In genomic region chr5:24490413-24490920, GRCm38 (mm10) we compare ENCODE assay signal across 30 mouse cellular contexts. TPM values are rescaled to one million over a fixed set of nuclear protein-coding genes. Genes with fewer than 3 reads are reported as not detected.
DNase-seq lines count a peak whose midpoint lies in the region; ATAC-seq and TF ChIP-seq lines count a peak whose summit lies in the region.
"Had no signal": no experiment of that assay in that cellular context is flagged by ENCODE, and none has a peak within 500 bp of the region (broad histone marks: within the 10 kb centered on the region; RNA-seq: fewer than 3 reads in every experiment).

No protein-coding gene starts in this region.

- H3K27me3 ChIP-seq in forebrain, embryonic 12.5 days: peaks cover 56% of the 10 kb centered on the region
- H3K27me3 ChIP-seq in forebrain, embryonic 16.5 days (replicated peaks; ENCODE audit: control insufficient read depth, insufficient read depth, low read length): no peaks in the 10 kb centered on the region
- no peaks in the 10 kb centered on the region for H3K27me3 ChIP-seq in liver, embryonic 11.5 days (replicated peaks; ENCODE audit: control insufficient read depth, insufficient read depth, low read length)
- H3K27me3 ChIP-seq in liver, postnatal 0 days (ENCODE audit: insufficient read depth, low read length): no peaks in the 10 kb centered on the region
- no peaks in the 10 kb centered on the region for H3K27me3 ChIP-seq in hindbrain, postnatal 0 days (ENCODE audit: insufficient read depth, low read length)
- H3K27me3 ChIP-seq in neural tube, embryonic 15.5 days (replicated peaks): 0 out of 2 replicates have a peak, but pooled peaks cover 2% of the 10 kb centered on the region
- H3K27me3 ChIP-seq: embryonic facial prominence, embryonic 15.5 days; stomach, embryonic 15.5 days had no signal

- H3K4me2 ChIP-seq in forebrain, embryonic 12.5 days: no peak overlapping the region
- H3K4me2 ChIP-seq in forebrain, embryonic 16.5 days (ENCODE audit: low read length): no peak overlapping the region
- no peak overlapping the region for H3K4me2 ChIP-seq in liver, embryonic 11.5 days
- no peak overlapping the region for H3K4me2 ChIP-seq in liver, postnatal 0 days (ENCODE audit: low read depth, low read length)
- no peak overlapping the region for H3K4me2 ChIP-seq in hindbrain, postnatal 0 days (ENCODE audit: low read depth, low read length)
- H3K4me2 ChIP-seq in neural tube, embryonic 15.5 days: no peak overlapping the region
- H3K4me2 ChIP-seq: embryonic facial prominence, embryonic 15.5 days; kidney, embryonic 15.5 days; midbrain, embryonic 11.5 days; stomach, embryonic 15.5 days had no signal

- 41% methylated on average over 14 of the region's 14 CpGs for WGBS in forebrain, embryonic 12.5 days
- WGBS in forebrain, embryonic 16.5 days: 28% methylated on average over 14 of the region's 14 CpGs
- 83% methylated on average over 14 of the region's 14 CpGs for WGBS in liver, embryonic 11.5 days
- WGBS in liver, postnatal 0 days (ENCODE audit: insufficient replicate concordance): 83% methylated on average over 14 of the region's 14 CpGs
- WGBS in hindbrain, postnatal 0 days: 71% methylated on average over 14 of the region's 14 CpGs
- 13% methylated on average over 14 of the region's 14 CpGs for WGBS in neural tube, embryonic 15.5 days

- no peak for DNase-seq in liver, embryonic 11.5 days (ENCODE audit: low spot score)
- no peak for DNase-seq in liver, postnatal 0 days
- DNase-seq in hindbrain, postnatal 0 days (ENCODE audit: low spot score): peak; percentile 57
- DNase-seq in cerebellum, adult 8-10 months: no peak
- DNase-seq: adrenal gland, adult 8-10 months; cerebellum, adult 2 months; gastrocnemius, postnatal 10 days; kidney, adult 11 months; kidney, postnatal 36 days; liver; thymus, postnatal 25 days had no signal

- TF ChIP-seq CTCF in liver, postnatal 0 days (IDR thresholded peaks at IDR 0.05; ENCODE audit: low read depth): no peak
- no peak for TF ChIP-seq CTCF in hindbrain, postnatal 0 days (IDR thresholded peaks at IDR 0.05; ENCODE audit: low read depth)

- peaks cover 77% of the 10 kb centered on the region for H3K36me3 ChIP-seq in forebrain, embryonic 12.5 days (replicated peaks)
- peaks cover 22% of the 10 kb centered on the region for H3K36me3 ChIP-seq in forebrain, embryonic 16.5 days (ENCODE audit: control insufficient read depth, insufficient read depth)
- H3K36me3 ChIP-seq in liver, embryonic 11.5 days (ENCODE audit: control insufficient read depth, insufficient read depth, low read length): peaks cover 30% of the 10 kb centered on the region
- H3K36me3 ChIP-seq in liver, postnatal 0 days (replicated peaks; ENCODE audit: insufficient read depth, low read length): peaks cover 55% of the 10 kb centered on the region
- peaks cover 57% of the 10 kb centered on the region for H3K36me3 ChIP-seq in hindbrain, postnatal 0 days (ENCODE audit: insufficient read depth, low read length)
- H3K36me3 ChIP-seq in neural tube, embryonic 15.5 days: peaks cover 57% of the 10 kb centered on the region

- TF ChIP-seq EP300 in liver, postnatal 0 days (IDR thresholded peaks at IDR 0.05; ENCODE audit: low read depth): no peak

- H3K9ac ChIP-seq in forebrain, embryonic 12.5 days: no peak overlapping the region
- no peak overlapping the region for H3K9ac ChIP-seq in forebrain, embryonic 16.5 days (replicated peaks; ENCODE audit: low read depth, low read length)
- H3K9ac ChIP-seq in liver, embryonic 11.5 days (ENCODE audit: low read depth, low read length): no peak overlapping the region
- H3K9ac ChIP-seq in liver, postnatal 0 days (replicated peaks): no peak overlapping the region
- no peak overlapping the region for H3K9ac ChIP-seq in hindbrain, postnatal 0 days (replicated peaks; ENCODE audit: low read length)
- H3K9ac ChIP-seq in neural tube, embryonic 15.5 days (replicated peaks): 0 out of 2 replicates have a peak overlapping the region, but pooled peaks have one; percentile 2
- H3K9ac ChIP-seq: embryonic facial prominence, embryonic 15.5 days; kidney, embryonic 15.5 days; stomach, embryonic 15.5 days had no signal

- H3K9me3 ChIP-seq in forebrain, embryonic 12.5 days: no peaks in the 10 kb centered on the region
- H3K9me3 ChIP-seq in forebrain, embryonic 16.5 days (ENCODE audit: control insufficient read depth, low read length): no peaks in the 10 kb centered on the region
- no peaks in the 10 kb centered on the region for H3K9me3 ChIP-seq in liver, embryonic 11.5 days (ENCODE audit: control insufficient read depth, low read length)
- no peaks in the 10 kb centered on the region for H3K9me3 ChIP-seq in liver, postnatal 0 days (ENCODE audit: low read length)
- H3K9me3 ChIP-seq in hindbrain, postnatal 0 days (ENCODE audit: low read length): no peaks in the 10 kb centered on the region
- H3K9me3 ChIP-seq in neural tube, embryonic 15.5 days (replicated peaks): no peaks in the 10 kb centered on the region
- H3K9me3 ChIP-seq: embryonic facial prominence, embryonic 15.5 days; heart, embryonic 10.5 days; kidney, embryonic 15.5 days; stomach, embryonic 15.5 days had no signal

- H3K4me1 ChIP-seq in forebrain, embryonic 12.5 days: peaks cover 33% of the 10 kb centered on the region
- H3K4me1 ChIP-seq in forebrain, embryonic 16.5 days (replicated peaks; ENCODE audit: control insufficient read depth, insufficient read depth, low read length): peaks cover 23% of the 10 kb centered on the region
- H3K4me1 ChIP-seq in liver, embryonic 11.5 days (replicated peaks; ENCODE audit: control insufficient read depth, insufficient read depth, low read length): no peaks in the 10 kb centered on the region
- H3K4me1 ChIP-seq in liver, postnatal 0 days (ENCODE audit: insufficient read depth): 0 out of 2 replicates have a peak, but pooled peaks cover 2% of the 10 kb centered on the region
- peaks cover 12% of the 10 kb centered on the region for H3K4me1 ChIP-seq in hindbrain, postnatal 0 days (ENCODE audit: insufficient read depth, low read length)
- peaks cover 76% of the 10 kb centered on the region for H3K4me1 ChIP-seq in neural tube, embryonic 15.5 days
- H3K4me1 ChIP-seq: embryonic facial prominence, embryonic 15.5 days had no signal

- ATAC-seq in forebrain, embryonic 12.5 days (ENCODE audit: low FRiP score): no peak
- ATAC-seq in forebrain, embryonic 16.5 days: no peak
- ATAC-seq in liver, embryonic 11.5 days (replicated peaks; ENCODE audit: low FRiP score): no peak
- no peak for ATAC-seq in liver, postnatal 0 days
- no peak; the same call in 1 of the 2 replicates for ATAC-seq in hindbrain, postnatal 0 days
- peak; percentile 63 for ATAC-seq in neural tube, embryonic 15.5 days (ENCODE audit: low FRiP score)
- ATAC-seq: activated CD4-positive, CD25-positive, alpha-beta regulatory T cell, adult 4 months; lung, postnatal 0 days had no signal

- H3K27ac ChIP-seq in forebrain, embryonic 12.5 days: peak overlapping the region; percentile 46; the same call in 1 of the 2 replicates
- no peak overlapping the region for H3K27ac ChIP-seq in forebrain, embryonic 16.5 days (ENCODE audit: low read length)
- 0 out of 2 replicates have a peak overlapping the region, but pooled peaks have one; percentile 3 for H3K27ac ChIP-seq in liver, embryonic 11.5 days (ENCODE audit: low read depth, low read length)
- no peak overlapping the region for H3K27ac ChIP-seq in liver, postnatal 0 days (ENCODE audit: low read depth)
- no peak overlapping the region for H3K27ac ChIP-seq in hindbrain, postnatal 0 days
- peak overlapping the region; percentile 78 for H3K27ac ChIP-seq in neural tube, embryonic 15.5 days (replicated peaks)
- H3K27ac ChIP-seq: embryonic facial prominence, embryonic 15.5 days; heart, embryonic 10.5 days; kidney, embryonic 15.5 days; stomach, embryonic 15.5 days had no signal

- no peak overlapping the region for H3K4me3 ChIP-seq in forebrain, embryonic 12.5 days (replicated peaks)
- H3K4me3 ChIP-seq in forebrain, embryonic 16.5 days (replicated peaks; ENCODE audit: low read length): no peak overlapping the region
- H3K4me3 ChIP-seq in liver, embryonic 11.5 days (ENCODE audit: low read depth, low read length): no peak overlapping the region
- no peak overlapping the region for H3K4me3 ChIP-seq in liver, postnatal 0 days (ENCODE audit: low read depth, low read length)
- H3K4me3 ChIP-seq in hindbrain, postnatal 0 days (ENCODE audit: low read length): no peak overlapping the region
- no peak overlapping the region for H3K4me3 ChIP-seq in neural tube, embryonic 15.5 days (replicated peaks)
- H3K4me3 ChIP-seq: embryonic facial prominence, embryonic 15.5 days; heart, embryonic 10.5 days; kidney, embryonic 15.5 days; stomach, embryonic 15.5 days had no signal

RNA-seq across cellular contexts. Expression of gene Gbx1, which starts 36.5 kb away (rescaled TPM):
- 1.1 and 1.2 TPM in 2 replicates for polyA plus RNA-seq in forebrain, embryonic 12.5 days (2016; fragmentation: Nextera tagmentation; extraction: Ambion mirVana)
- polyA plus RNA-seq in forebrain, embryonic 16.5 days (2015; fragmentation: Nextera tagmentation; extraction: Ambion mirVana): 0.45 and 1.3 TPM in 2 replicates
- 0.04 TPM in 1 of 2 replicates, not detected in the other for polyA plus RNA-seq in liver, embryonic 11.5 days (2014; fragmentation: Nextera tagmentation; extraction: Ambion mirVana)
- not detected in 2 replicates for polyA plus RNA-seq in liver, postnatal 0 days (2015; fragmentation: Nextera tagmentation; extraction: Ambion mirVana)
- total RNA-seq in hindbrain, postnatal 0 days (2014; rRNA removed): 6.5 and 11.3 TPM in 2 replicates
- 4.1 and 4.4 TPM in 2 replicates for polyA plus RNA-seq in hindbrain, postnatal 0 days (2015; fragmentation: Nextera tagmentation; extraction: Ambion mirVana)
- 5.9 and 13.7 TPM in 2 replicates for polyA plus RNA-seq in neural tube, embryonic 15.5 days (2015; fragmentation: Nextera tagmentation; extraction: Ambion mirVana)
- total RNA-seq: adrenal gland, adult 8-10 months; common myeloid progenitor, adult 5-6 weeks; gastrocnemius, postnatal 10 days; granulocyte monocyte progenitor cell, adult 5-6 weeks; hematopoietic stem cell, adult 5-6 weeks; layer of hippocampus, adult 8-10 months; neutrophil, adult 5-6 weeks had no signal
- polyA plus RNA-seq: embryonic facial prominence, embryonic 15.5 days; heart, embryonic 10.5 days; heart, embryonic 16.5 days; liver, embryonic 16.5 days had no signal

RNA-seq across cellular contexts. Expression of gene Agap3, which starts 38.5 kb away (rescaled TPM):
- polyA plus RNA-seq in forebrain, embryonic 12.5 days (2016; fragmentation: Nextera tagmentation; extraction: Ambion mirVana): 41.1 and 61.2 TPM in 2 replicates
- 57.0 and 58.6 TPM in 2 replicates for polyA plus RNA-seq in forebrain, embryonic 16.5 days (2015; fragmentation: Nextera tagmentation; extraction: Ambion mirVana)
- 29.4 and 30.6 TPM in 2 replicates for polyA plus RNA-seq in liver, embryonic 11.5 days (2014; fragmentation: Nextera tagmentation; extraction: Ambion mirVana)
- polyA plus RNA-seq in liver, postnatal 0 days (2015; fragmentation: Nextera tagmentation; extraction: Ambion mirVana): 8.3 and 9.1 TPM in 2 replicates
- total RNA-seq in hindbrain, postnatal 0 days (2014; rRNA removed): 277 and 287 TPM in 2 replicates
- 112 and 121 TPM in 2 replicates for polyA plus RNA-seq in hindbrain, postnatal 0 days (2015; fragmentation: Nextera tagmentation; extraction: Ambion mirVana)
- polyA plus RNA-seq in neural tube, embryonic 15.5 days (2015; fragmentation: Nextera tagmentation; extraction: Ambion mirVana): 60.2 and 101 TPM in 2 replicates

RNA-seq across cellular contexts. Expression of gene Tmub1, which starts 42.8 kb away (rescaled TPM):
- polyA plus RNA-seq in forebrain, embryonic 12.5 days (2016; fragmentation: Nextera tagmentation; extraction: Ambion mirVana): 28.6 and 30.7 TPM in 2 replicates
- polyA plus RNA-seq in forebrain, embryonic 16.5 days (2015; fragmentation: Nextera tagmentation; extraction: Ambion mirVana): 37.3 and 45.4 TPM in 2 replicates
- polyA plus RNA-seq in liver, embryonic 11.5 days (2014; fragmentation: Nextera tagmentation; extraction: Ambion mirVana): 12.3 and 12.4 TPM in 2 replicates
- 5.2 and 5.5 TPM in 2 replicates for polyA plus RNA-seq in liver, postnatal 0 days (2015; fragmentation: Nextera tagmentation; extraction: Ambion mirVana)
- 74.6 and 78.4 TPM in 2 replicates for total RNA-seq in hindbrain, postnatal 0 days (2014; rRNA removed)
- 50.0 and 51.2 TPM in 2 replicates for polyA plus RNA-seq in hindbrain, postnatal 0 days (2015; fragmentation: Nextera tagmentation; extraction: Ambion mirVana)
- 54.8 and 62.8 TPM in 2 replicates for polyA plus RNA-seq in neural tube, embryonic 15.5 days (2015; fragmentation: Nextera tagmentation; extraction: Ambion mirVana)

RNA-seq across cellular contexts. Expression of gene Fastk, which starts 45.4 kb away (rescaled TPM):
- polyA plus RNA-seq in forebrain, embryonic 12.5 days (2016; fragmentation: Nextera tagmentation; extraction: Ambion mirVana): 97.1 and 102 TPM in 2 replicates
- polyA plus RNA-seq in forebrain, embryonic 16.5 days (2015; fragmentation: Nextera tagmentation; extraction: Ambion mirVana): 92.2 and 96.3 TPM in 2 replicates
- polyA plus RNA-seq in liver, embryonic 11.5 days (2014; fragmentation: Nextera tagmentation; extraction: Ambion mirVana): 95.1 and 101 TPM in 2 replicates
- 40.6 and 46.9 TPM in 2 replicates for polyA plus RNA-seq in liver, postnatal 0 days (2015; fragmentation: Nextera tagmentation; extraction: Ambion mirVana)
- 200 and 203 TPM in 2 replicates for total RNA-seq in hindbrain, postnatal 0 days (2014; rRNA removed)
- 99.2 and 101 TPM in 2 replicates for polyA plus RNA-seq in hindbrain, postnatal 0 days (2015; fragmentation: Nextera tagmentation; extraction: Ambion mirVana)
- polyA plus RNA-seq in neural tube, embryonic 15.5 days (2015; fragmentation: Nextera tagmentation; extraction: Ambion mirVana): 111 TPM in 2 replicates

RNA-seq across cellular contexts. Expression of gene Asb10, which starts 50.3 kb away (rescaled TPM):
- polyA plus RNA-seq in forebrain, embryonic 12.5 days (2016; fragmentation: Nextera tagmentation; extraction: Ambion mirVana): 0.10 TPM in 1 of 2 replicates, not detected in the other
- 0.09 and 0.11 TPM in 2 replicates for polyA plus RNA-seq in forebrain, embryonic 16.5 days (2015; fragmentation: Nextera tagmentation; extraction: Ambion mirVana)
- 0.23 and 0.30 TPM in 2 replicates for polyA plus RNA-seq in liver, embryonic 11.5 days (2014; fragmentation: Nextera tagmentation; extraction: Ambion mirVana)
- polyA plus RNA-seq in liver, postnatal 0 days (2015; fragmentation: Nextera tagmentation; extraction: Ambion mirVana): 0.06 and 0.14 TPM in 2 replicates
- 0.10 TPM in 1 of 2 replicates, not detected in the other for total RNA-seq in hindbrain, postnatal 0 days (2014; rRNA removed)
- 0.16 and 0.21 TPM in 2 replicates for polyA plus RNA-seq in hindbrain, postnatal 0 days (2015; fragmentation: Nextera tagmentation; extraction: Ambion mirVana)
- 0.40 and 0.87 TPM in 2 replicates for polyA plus RNA-seq in neural tube, embryonic 15.5 days (2015; fragmentation: Nextera tagmentation; extraction: Ambion mirVana)
- total RNA-seq: granulocyte monocyte progenitor cell, adult 5-6 weeks; hematopoietic stem cell, adult 5-6 weeks; left cerebral cortex, adult 18-20 months; left cerebral cortex, postnatal 25 days; neutrophil, adult 5-6 weeks had no signal
- polyA plus RNA-seq: activated CD4-positive, CD25-positive, alpha-beta regulatory T cell, adult 4 months had no signal

Comparison
In these comparisons a context has a peak if more than half of its experiments do, and no peak if none do; other contexts are left out.
1. H3K27ac ChIP-seq: peak in forebrain, embryonic 12.5 days (single experiment), liver, embryonic 11.5 days (single experiment) and neural tube, embryonic 15.5 days (single experiment); none in forebrain, embryonic 16.5 days (single experiment), liver, postnatal 0 days (single experiment) and hindbrain, postnatal 0 days (single experiment).